Mouse (Mus musculus) frontal cortex, postnatal 14 days (tissue): ENCODE results near the gene Glod4.

Source experiments
- DNase-seq, 2 experiments: peaks; one replicate each; pipeline ENCODE4 v3.0.0; 2022; ENCODE audit warnings: low spot score in 2 of 2

Gene Glod4

DNA sequence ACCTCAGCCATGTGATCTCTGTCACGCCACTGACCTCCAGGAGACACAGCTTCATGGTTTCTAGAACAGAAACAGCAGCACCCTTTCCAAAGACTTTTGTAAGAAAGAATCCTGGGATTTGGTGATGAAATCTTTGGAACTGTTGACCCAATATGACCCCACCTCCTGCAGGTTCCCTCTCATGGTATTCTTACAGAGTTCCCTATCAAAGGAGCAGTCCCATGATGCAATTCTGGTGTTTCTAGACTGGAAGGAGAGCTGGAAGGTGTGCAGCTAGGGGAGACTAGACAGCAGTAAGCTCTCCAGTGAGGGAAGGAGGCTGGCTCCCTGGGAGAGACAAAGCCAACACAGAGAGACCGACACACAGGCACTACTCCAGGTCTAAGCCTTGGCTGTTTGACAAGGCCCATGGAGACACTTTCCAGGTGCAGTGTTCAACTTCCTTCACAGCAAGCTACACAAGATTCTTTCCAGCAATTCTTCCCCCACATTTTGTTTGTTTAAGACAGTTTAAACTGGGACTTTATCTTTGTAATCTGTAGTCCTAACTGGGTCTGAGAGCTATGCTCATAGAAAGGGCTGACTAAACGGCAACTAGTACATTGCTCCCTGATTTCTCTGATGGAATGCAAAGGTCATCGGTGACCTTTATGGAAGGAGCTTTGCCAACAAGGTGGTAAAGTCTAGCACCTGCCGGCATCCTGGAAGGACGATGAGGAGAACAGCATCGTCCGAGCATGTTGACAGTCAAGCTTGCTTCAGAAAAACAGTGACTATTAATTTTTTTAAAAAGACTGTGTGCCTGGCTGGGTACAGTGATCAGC is 97.1 kb downstream of the Glod4 start:
- no peak for DNase-seq

GRCm38 (mm10) chr11:76145169-76145568 is 98.4 kb downstream of the Glod4 start:
- no peak for DNase-seq

- no peak for DNase-seq
Measured at GRCm38 (mm10) chr11:76144386-76144785, 99.1 kb downstream of the Glod4 start.

GRCm38 (mm10) chr11:76137996-76138395 is 105.5 kb downstream of the Glod4 start:
- DNase-seq, result no peak

GRCm38 (mm10) chr11:76135641-76136437 is 107.7 kb downstream of the Glod4 start:
- no peak for DNase-seq

DNA sequence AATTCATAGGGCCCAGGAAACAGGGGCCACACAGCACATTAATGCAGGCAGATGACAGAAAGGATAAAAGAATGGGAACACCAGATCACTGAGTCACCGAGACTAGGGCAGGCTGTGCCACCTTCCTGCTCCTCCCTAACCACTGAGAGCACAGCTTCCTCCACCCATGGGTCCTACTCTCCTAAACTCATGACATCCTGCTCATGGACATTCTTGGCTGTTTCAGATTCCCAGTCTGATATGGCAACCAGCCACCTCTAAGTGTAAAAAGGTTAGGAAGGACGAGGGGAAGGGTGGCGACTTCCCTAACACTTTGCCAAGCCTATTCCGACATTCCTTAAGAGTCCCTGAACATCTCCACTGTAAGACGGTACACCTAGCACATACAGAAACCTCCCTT is 112.7 kb downstream of the Glod4 start:
- no peak for DNase-seq

- DNase-seq, result no peak
Measured at GRCm38 (mm10) chr11:76125386-76125785, 118.1 kb downstream of the Glod4 start.

DNA sequence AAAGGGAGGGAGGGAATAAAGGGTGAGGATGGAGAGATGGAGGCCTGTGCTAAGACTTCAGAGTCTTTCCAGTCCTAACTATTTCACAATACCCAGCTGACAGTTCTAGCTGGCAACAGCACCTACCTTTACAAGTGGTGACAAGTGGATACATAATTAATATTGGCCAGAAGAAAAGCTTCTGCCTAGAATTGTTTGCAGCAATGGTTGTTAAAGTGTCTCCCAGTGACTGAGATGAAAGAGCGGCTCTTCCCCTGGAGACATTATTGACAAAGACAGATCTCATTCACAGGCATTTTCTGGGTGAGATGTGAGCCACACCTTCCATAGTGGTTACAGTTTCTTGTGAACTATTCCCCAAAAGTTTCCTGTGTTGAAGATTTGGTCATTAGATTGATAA is 120.0 kb downstream of the Glod4 start:
- DNase-seq, result no peak

DNA sequence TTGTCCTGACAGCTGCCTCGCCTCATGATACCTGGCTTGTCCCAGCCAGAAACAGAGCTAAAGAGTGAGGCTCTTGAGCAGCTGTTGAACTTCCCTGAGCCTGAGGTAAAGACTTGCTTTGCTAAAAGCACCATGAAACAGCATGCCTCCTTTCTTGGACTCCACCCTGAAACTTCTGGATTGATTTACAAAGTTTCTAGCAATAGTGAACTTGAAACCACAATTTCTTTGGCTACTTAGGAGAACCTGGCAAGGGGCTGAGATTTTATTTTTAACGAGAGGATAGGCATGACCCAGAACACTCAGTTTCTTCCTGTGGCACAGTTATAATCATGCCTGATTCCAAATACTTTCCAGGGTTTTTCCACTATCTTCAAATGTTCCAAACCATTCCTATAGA is 121.0 kb downstream of the Glod4 start:
- no peak for DNase-seq

GRCm38 (mm10) chr11:76121086-76121485 is 122.4 kb downstream of the Glod4 start:
- DNase-seq, result no peak

- no peak for DNase-seq
Measured at GRCm38 (mm10) chr11:76120407-76120901, 123.1 kb downstream of the Glod4 start.

- no peak for DNase-seq
Measured at GRCm38 (mm10) chr11:76110416-76110815, 133.1 kb downstream of the Glod4 start.

- no peak for DNase-seq
Measured at GRCm38 (mm10) chr11:76106551-76107496, 136.7 kb downstream of the Glod4 start.

DNA sequence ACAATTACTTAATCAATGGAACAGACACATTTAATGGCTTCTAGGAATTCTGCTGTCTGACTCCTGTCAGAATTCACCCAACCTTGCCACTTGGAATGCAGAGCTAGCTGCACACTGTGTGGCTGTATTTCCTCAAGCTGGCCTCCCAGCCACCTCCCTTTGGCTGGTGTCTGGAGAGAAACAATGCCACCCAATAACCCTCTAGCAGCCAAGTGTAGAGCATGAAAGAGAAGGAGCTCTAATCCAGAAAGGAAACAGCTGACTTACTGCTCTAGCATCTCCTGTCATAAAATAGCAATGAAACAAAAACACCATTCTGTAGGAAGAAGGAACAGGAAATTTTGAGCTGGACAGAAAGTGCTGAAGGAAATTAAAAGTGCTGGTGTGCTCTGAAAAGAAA is 142.4 kb downstream of the Glod4 start:
- DNase-seq, result no peak

- DNase-seq, result no peak
Measured at GRCm38 (mm10) chr11:76099193-76099975, 144.1 kb downstream of the Glod4 start.

DNA sequence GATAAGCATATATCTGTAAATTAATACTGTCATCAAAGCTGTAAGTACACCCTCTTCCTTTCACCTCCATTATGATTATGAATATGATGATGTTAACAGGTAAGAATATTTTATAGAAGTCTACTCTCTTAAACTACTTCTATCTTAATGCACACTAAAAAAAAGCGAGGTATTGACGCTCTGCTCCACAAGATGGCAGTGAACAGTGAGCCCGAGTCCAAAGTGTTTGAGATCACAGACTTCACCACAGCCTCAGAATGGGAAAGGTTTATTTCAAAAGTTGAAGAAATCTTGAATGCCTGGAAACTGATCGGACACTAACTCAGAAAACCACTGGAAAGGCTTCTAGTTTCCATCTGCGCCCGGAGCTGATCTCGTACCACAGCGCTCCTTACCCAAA is 149.9 kb downstream of the Glod4 start:
- DNase-seq, result no peak

- DNase-seq, result no peak
Measured at GRCm38 (mm10) chr11:76089776-76090175, 153.7 kb downstream of the Glod4 start.

DNA sequence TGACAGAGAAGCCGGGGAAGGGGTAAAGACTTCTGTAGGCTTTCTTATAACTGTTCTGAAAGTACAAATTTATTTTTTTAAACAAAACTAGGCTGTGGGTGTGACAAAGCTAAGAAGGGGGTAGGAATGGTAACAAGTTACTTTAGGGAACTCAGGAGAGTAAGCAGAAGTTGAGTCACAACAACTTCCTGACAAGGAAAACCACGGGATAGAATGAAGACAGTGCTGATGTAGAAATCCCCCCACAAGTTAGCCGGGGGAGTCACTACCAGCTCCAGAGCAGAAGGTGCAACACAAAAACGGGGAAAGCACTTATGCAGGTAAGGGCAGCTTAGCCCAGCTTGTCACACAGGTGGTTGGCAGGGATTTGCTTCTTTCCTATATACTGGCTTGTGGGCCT is 155.0 kb downstream of the Glod4 start:
- DNase-seq, result no peak

DNA sequence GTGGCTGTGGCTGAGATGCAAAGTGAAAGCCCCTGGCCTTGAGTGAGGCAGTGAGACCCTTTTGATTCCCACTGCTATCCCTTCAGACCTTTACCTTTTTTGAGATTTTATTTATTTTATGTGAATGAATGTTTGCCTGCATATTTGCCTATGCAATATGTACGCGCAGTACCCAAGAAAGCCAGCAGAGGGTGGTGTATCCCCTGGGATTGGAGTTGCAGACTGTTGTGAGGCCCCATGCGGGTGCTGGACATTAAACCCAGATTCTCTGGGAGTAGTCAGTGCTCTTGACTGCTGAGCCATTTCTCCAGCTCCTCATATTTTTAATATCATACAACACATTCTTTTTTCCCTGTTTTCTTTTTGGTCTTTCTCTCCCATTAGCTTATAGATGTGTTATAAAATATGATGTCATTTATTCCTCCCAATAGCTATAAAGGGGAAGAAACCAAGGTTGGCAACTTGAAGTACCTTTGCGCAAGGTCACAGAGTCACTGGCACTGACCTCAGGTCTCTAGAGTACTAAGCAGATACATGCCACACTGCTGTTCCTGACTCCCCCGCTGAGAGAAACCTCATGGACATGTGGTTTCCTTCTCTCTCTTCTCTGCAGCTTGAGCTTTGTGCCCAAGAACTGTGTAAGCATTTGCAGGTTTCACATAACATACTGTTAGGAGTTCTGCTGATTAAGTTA is 157.5 kb downstream of the Glod4 start:
- DNase-seq, result no peak

- DNase-seq, result no peak
Measured at GRCm38 (mm10) chr11:76084943-76085342, 158.6 kb downstream of the Glod4 start.
